Mouse (Mus musculus) forebrain, embryonic 12.5 days (tissue): Measurements from ENCODE around the gene Rplp2. TPM values are rescaled to one million over a fixed set of nuclear protein-coding genes. Genes with fewer than 3 reads are reported as not detected.
"Not testable (repeated sequence)": the region's sequence is repeated elsewhere in the genome, so short reads cannot be mapped to it uniquely, and the experiment has no call there.

Source experiments
- ATAC-seq: fragments of 200-750 bp; cut with Nextera tagmentation; 2 replicates; pipeline ENCODE4 v1.8.0; 2017; ENCODE audit warnings: moderate TSS enrichment; ENCODE audit not compliant: low FRiP score
- H3K27ac ChIP-seq: fragments of 300-500 bp; sonication (generic); 2 replicates; pipeline ENCODE4 v1.5.1; 2016; ENCODE audit warnings: mild to moderate bottlenecking
- H3K27me3 ChIP-seq: fragments of 300-500 bp; sonication (generic); 2 replicates; pipeline ENCODE4 v1.6.1; 2016; ENCODE audit warnings: mild to moderate bottlenecking
- H3K36me3 ChIP-seq: fragments of 300-500 bp; sonication (generic); replicated peaks from 2 replicates; pipeline ENCODE4 v1.6.1; 2016; ENCODE audit warnings: mild to moderate bottlenecking
- H3K4me1 ChIP-seq: fragments of 300-500 bp; sonication (generic); 2 replicates; pipeline ENCODE4 v1.6.1; 2016
- H3K4me2 ChIP-seq: fragments of 300-500 bp; sonication (generic); 2 replicates; pipeline ENCODE4 v1.6.1; 2016; ENCODE audit warnings: mild to moderate bottlenecking, moderate library complexity
- H3K4me3 ChIP-seq: fragments of 300-500 bp; sonication (generic); replicated peaks from 2 replicates; pipeline ENCODE4 v1.5.1; 2016; ENCODE audit warnings: mild to moderate bottlenecking
- H3K9ac ChIP-seq: fragments of 300-500 bp; sonication (generic); 2 replicates; pipeline ENCODE4 v1.6.1; 2016; ENCODE audit warnings: mild to moderate bottlenecking
- H3K9me3 ChIP-seq: fragments of 300-500 bp; sonication (generic); 2 replicates; pipeline ENCODE4 v1.6.1; 2016
- WGBS: fragments of 180-500 bp; shearing (Covaris S2); methylation state at CpG from one replicate; pipeline ENCODE4 v1.1.7; 2016; 5-methylcytosine and 5-hydroxymethylcytosine counted together
- polyA plus RNA-seq: library from polyadenylated mRNA; unstranded; fragments of >200 nt; fragmentation: Nextera tagmentation; extraction: Ambion mirVana; gene quantifications from 2 replicates; pipeline ENCODE4 v1.2.1, GENCODE M21; 2016

Rplp2 gene
- polyA plus RNA-seq, 1 experiment from 2014 or later, result 986 TPM

DNA sequence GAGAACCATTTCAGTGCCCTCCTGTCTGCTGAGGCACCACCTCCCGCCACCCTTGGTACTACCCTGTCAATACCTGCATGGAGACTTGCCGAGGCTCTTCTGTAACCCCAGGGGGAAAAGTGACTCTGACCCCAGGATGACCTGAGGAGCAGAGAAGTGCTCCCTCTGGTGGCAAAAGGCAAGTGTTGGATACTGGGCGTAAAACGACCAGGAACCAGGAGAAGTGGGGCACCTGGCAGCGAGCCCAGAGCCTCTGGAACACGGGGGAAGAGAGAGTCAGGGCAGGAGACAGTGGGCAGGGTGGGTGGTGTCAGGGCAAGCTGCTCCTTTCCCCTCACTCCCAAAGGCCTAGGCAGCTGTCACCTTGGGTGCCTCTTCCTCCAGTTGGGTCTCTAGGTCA is 6.6 kb upstream of the Rplp2 start:
- 30% methylated on average over 6 of the region's 6 CpGs for WGBS
- Histone ChIP-seq H3K4me2 (no peak overlapping the region), H3K4me3 (no peak overlapping the region), H3K9me3 (no peaks in the 10 kb centered on the region), H3K4me1 (peaks cover 49% of the 10 kb centered on the region), H3K27me3 (no peaks in the 10 kb centered on the region), H3K27ac (no peak overlapping the region), H3K36me3 (peaks cover 39% of the 10 kb centered on the region), H3K9ac (0 out of 2 replicates have a peak overlapping the region, but pooled peaks have one; percentile 36)
- no peak for ATAC-seq

DNA sequence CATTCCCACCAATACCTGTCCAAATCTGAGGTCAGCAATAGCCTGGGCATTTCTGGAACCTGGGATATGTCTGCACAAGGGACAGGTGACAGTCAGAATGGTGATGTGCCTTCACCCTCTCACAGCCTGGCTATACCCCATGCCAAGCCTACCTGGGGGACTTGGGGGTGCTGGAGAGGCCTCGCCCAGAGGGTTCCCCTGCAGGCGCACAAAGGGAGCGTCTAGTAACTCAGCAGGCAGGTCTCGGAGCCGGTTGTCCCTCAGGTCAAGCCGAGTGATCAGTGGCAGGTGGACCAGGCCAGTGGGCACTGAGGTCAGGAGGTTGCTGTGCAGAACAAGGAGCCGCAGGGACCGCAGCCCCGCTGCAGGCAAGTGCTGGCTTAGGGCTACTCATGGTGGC is 5.7 kb upstream of the Rplp2 start:
- Histone ChIP-seq H3K9ac (peak overlapping the region; percentile 36; the same call in 1 of the 2 replicates), H3K9me3 (no peaks in the 10 kb centered on the region), H3K36me3 (peaks cover 39% of the 10 kb centered on the region), H3K4me2 (0 out of 2 replicates have a peak overlapping the region, but pooled peaks have one; percentile 13), H3K4me1 (peaks cover 40% of the 10 kb centered on the region), H3K27me3 (no peaks in the 10 kb centered on the region), H3K27ac (no peak overlapping the region), H3K4me3 (0 out of 2 replicates have a peak overlapping the region, but pooled peaks have one; percentile 7)
- no peak for ATAC-seq
- WGBS, result 95% methylated on average over 9 of the region's 9 CpGs

DNA sequence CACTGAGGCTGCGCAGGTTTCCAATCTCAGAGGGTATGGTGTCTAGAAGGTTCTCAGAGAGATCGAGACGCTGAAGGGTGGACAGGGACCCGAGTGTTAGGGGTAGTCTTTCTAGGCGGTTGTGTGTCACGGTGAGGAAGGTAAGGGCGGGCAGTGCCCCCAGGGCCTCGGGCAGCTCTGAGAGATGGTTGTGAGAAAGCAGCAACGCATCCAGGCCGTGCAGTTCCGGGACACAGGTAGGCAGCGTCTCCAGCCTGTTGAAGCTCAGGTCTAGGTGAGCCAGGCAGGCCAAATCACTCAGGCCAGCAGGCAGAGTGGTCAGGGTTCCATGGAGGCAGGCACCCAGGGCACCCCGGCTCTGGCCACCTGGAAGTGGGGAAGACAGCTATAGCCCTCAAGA is 5.0 kb upstream of the Rplp2 start:
- Histone ChIP-seq H3K9me3 (no peaks in the 10 kb centered on the region), H3K9ac (peak overlapping the region; percentile 61), H3K36me3 (peaks cover 39% of the 10 kb centered on the region), H3K4me1 (peaks cover 38% of the 10 kb centered on the region), H3K4me3 (peak overlapping the region; percentile 44; the same call in 1 of the 2 replicates), H3K27ac (0 out of 2 replicates have a peak overlapping the region, but pooled peaks have one; percentile 59), H3K27me3 (no peaks in the 10 kb centered on the region), H3K4me2 (peak overlapping the region; percentile 76)
- 93% methylated on average over 13 of the region's 13 CpGs for WGBS
- ATAC-seq, result no peak

DNA sequence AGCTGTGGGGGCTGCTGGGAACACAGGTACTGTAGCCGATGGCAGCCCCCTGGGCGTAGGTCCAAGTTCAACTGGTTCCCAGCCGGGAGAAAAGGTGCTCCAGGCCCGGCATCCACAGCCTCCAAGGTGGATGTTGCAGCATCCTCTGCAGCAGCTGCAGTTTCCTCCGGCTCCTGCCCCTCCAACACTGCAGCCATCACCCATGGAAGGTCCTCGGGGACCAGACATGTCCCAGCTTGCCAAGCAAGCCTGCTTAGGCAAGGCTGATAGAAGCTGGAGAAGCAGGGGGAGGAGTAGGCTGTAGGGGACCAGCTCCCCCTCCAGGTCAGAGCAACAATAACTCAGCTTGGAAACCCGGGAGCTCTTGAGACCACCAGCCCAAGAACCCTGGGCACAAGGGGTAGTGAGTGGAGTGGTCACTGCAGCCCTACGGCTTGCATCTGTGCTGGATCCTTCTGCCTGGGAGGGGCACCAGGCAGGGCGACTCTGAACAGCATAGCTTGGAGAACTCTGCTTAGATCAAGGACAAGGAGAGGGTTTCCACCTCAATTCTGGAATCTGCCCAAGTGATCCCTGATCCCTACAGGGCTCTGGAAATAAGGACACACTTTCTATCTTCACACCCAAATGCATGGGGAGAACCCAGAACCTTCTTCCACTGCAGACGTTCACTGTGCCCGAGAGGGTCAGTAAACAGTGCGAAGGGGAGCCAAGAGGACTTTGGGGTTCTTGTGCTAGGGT is 3.9 kb upstream of the Rplp2 start:
- Histone ChIP-seq H3K4me3 (peak overlapping the region; percentile 44), H3K4me2 (peak overlapping the region; percentile 76), H3K9me3 (no peaks in the 10 kb centered on the region), H3K4me1 (peaks cover 39% of the 10 kb centered on the region), H3K27ac (peak overlapping the region; percentile 59), H3K9ac (peak overlapping the region; percentile 61), H3K36me3 (peaks cover 35% of the 10 kb centered on the region), H3K27me3 (no peaks in the 10 kb centered on the region)
- 31% methylated on average over 12 of the region's 12 CpGs for WGBS
- no peak for ATAC-seq

DNA sequence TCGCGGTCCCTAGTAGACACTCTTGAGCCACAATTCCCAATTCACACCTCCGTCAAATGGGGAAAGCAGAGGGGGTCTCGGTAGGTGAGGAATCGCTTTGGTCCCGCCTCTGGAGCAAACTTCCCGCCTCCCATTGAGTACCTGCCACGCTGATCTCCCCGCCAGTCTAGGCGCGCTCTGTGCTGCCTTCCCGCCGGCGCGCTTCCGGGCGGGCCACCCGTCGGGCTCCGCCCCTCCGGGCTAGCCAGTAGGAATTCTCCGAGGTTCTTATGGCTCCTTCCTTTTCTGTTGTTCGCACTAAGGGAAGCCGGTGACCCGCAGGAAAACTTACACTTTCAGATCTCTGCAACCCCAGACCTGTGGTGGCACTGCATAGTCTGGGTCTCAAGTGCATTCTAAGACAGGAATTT is 3.3 kb upstream of the Rplp2 start, which contains the start of gene Pidd1:
Gene Pidd1 (minus strand): TSS at position 198 of the 410 bp plus-strand sequence.
- Histone ChIP-seq H3K9me3 (no peaks in the 10 kb centered on the region), H3K4me1 (peaks cover 44% of the 10 kb centered on the region), H3K9ac (peak within 1 kb of the TSS; percentile 61), H3K36me3 (peaks cover 34% of the 10 kb centered on the region), H3K4me2 (peak within 1 kb of the TSS; percentile 76), H3K4me3 (peak within 1 kb of the TSS; percentile 44), H3K27me3 (no peaks in the 10 kb centered on the region), H3K27ac (peak within 1 kb of the TSS; percentile 59)
- WGBS, result under 1% methylated on average over 25 of the region's 25 CpGs
- ATAC-seq, result peak; percentile 54

DNA sequence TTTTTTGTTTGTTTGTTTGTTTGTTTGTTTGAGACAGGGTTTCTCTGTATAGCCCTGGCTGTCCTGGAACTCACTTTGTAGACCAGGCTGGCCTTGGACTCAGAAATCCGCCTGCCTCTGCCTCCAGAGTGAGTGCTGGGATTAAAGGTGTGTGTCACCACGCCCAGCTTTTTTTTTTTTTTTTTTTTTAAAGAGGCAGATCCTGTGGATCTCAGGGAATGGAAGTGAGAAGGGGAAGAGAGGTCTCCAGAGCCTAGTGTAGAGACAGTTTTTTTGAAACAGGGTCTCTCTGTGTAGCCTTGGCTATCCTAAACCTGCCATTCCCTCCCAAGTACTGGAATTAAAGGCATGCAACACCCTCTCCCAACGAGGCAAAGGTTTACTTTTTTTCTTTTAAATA is 796 bp upstream of the Rplp2 start:
- not testable (repeated sequence) for ATAC-seq

DNA sequence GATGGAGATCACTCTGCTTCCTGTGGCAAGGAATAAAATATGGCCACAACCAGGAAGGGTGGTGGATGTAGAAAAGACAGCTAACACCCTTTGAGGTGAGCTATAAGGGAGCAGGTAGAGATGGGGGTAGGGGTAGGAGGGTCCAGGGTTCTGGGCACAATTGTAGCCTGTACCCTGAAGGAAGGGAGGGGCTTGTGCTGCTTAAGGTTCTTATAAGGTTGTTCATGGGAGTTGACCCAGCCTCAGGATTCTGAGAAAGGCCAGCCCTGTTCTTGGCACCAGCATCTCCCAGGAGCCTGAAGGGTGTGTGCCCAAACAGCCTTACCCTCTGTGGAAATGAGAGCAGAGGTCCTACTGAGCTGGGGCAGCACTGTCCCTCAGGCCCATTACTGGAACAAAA is 4.8 kb downstream of the Rplp2 start:
- ATAC-seq, result no peak

More for the DNA sequence above, 796 bp upstream of the Rplp2 start:
- not testable (repeated sequence) for H3K4me3 ChIP-seq, H3K27me3 ChIP-seq, H3K9me3 ChIP-seq, H3K9ac ChIP-seq, H3K27ac ChIP-seq
- peak overlapping the region; percentile 76; the same call in 1 of the 2 replicates for H3K4me2 ChIP-seq
- 79% methylated on average over 3 of the region's 3 CpGs for WGBS
- peaks cover 48% of the 10 kb centered on the region for H3K4me1 ChIP-seq
- peaks cover 34% of the 10 kb centered on the region for H3K36me3 ChIP-seq

DNA sequence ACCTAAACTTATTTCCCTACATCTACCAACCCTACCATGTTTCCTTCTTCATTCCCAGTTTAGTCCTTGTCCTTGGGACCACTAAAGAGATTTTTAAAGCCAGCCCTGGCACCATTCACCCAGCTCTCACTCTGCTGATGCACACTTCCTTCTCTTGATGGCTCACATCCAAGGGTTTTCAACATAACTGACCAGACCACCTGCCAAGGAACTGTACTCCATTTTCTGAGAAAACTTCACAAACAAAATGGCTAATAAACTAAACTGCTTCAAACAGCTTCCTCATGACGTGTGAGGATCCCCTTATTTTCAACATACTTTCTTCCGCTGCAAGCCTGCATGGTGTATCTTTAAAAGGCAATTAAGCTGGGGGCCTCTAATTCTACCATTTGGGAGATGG is 6.5 kb downstream of the Rplp2 start:
- 83% methylated on average over 2 of the region's 2 CpGs for WGBS
- no peak for ATAC-seq
- peaks cover 6% of the 10 kb centered on the region; the same call in 1 of the 2 replicates for H3K27me3 ChIP-seq

More for the DNA sequence above, 4.8 kb downstream of the Rplp2 start:
- Histone ChIP-seq H3K27me3 (0 out of 2 replicates have a peak, but pooled peaks cover 5% of the 10 kb centered on the region), H3K9ac (no peak overlapping the region), H3K4me2 (no peak overlapping the region), H3K27ac (no peak overlapping the region), H3K4me3 (no peak overlapping the region), H3K9me3 (no peaks in the 10 kb centered on the region), H3K36me3 (peaks cover 39% of the 10 kb centered on the region), H3K4me1 (peaks cover 35% of the 10 kb centered on the region)

DNA sequence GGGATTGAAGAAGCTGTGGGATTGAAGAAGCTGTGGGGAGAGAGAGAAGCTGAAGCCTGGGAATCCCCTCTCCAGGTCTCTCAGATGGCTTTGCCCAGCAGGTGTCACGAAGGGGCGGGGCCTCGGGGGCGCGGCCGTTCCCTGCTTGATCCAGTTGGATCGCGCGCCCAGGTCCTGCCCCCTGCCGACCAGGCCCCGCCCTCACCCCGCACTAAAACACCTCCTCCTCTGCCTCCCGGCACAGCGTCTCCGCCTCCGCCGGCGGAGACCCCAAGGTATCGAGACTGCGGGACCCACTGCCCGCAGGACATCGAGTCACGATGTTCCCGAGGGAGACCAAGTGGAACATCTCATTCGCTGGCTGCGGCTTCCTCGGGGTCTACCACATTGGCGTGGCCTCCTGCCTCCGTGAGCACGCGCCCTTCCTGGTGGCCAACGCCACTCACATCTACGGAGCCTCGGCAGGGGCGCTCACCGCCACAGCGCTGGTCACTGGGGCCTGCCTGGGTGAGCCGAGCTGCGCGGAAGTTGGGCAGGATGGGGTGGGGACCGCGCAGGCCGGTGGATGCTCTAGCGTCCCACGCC is 7.9 kb downstream of the Rplp2 start, which contains the start of gene Pnpla2:
Gene Pnpla2 (plus strand): TSS at position 232 of the 585 bp plus-strand sequence.
- H3K4me2 ChIP-seq, result peak within 1 kb of the TSS; percentile 85
- peak within 1 kb of the TSS; percentile 51 for H3K4me3 ChIP-seq
- H3K36me3 ChIP-seq, result peaks cover 36% of the 10 kb centered on the region
- H3K27me3 ChIP-seq, result peaks cover 19% of the 10 kb centered on the region
- H3K9me3 ChIP-seq, result no peaks in the 10 kb centered on the region
- WGBS, result under 1% methylated on average over 45 of the region's 45 CpGs
- peak within 1 kb of the TSS; percentile 74; the same call in 1 of the 2 replicates for H3K27ac ChIP-seq
- peak; percentile 83 for ATAC-seq
- peaks cover 21% of the 10 kb centered on the region for H3K4me1 ChIP-seq
- peak within 1 kb of the TSS; percentile 73 for H3K9ac ChIP-seq

More for the DNA sequence above, 6.5 kb downstream of the Rplp2 start:
- Histone ChIP-seq H3K36me3 (peaks cover 38% of the 10 kb centered on the region), H3K9me3 (no peaks in the 10 kb centered on the region), H3K4me2 (no peak overlapping the region), H3K9ac (no peak overlapping the region), H3K27ac (no peak overlapping the region), H3K4me3 (no peak overlapping the region), H3K4me1 (peaks cover 27% of the 10 kb centered on the region)

DNA sequence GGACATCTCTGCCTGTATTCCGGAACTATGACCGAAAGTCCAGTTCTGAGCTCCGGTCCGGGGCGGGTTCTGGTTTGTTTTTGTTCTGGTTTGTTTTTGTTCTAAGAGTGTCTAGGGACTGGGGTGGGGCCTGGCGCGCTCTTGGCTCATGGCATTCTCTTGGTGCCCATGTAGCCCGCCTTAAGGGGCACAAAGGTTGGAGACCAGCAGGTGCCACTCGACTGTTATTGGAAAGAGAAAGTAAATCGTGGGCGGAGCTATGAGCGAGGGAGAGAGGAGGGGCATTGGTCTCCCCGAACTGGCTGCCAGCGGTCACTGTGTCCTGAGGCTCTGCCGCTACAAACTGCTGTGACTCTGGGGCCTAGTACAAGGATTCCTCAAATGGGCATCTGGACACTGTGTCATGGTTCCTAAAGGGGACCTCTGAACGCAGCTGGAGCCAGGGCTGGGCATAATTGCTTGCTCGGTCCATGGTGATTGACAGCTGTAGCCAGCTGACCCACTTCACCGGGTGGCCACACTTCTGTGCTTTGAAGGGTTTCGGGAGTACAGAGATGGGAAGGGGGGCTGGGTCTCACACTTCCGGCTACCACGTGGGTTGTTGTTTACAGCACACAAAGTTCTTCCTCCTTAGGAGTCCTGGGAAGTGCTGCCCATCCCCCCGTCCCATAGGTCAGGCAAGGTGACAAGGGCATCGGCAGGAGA is 8.6 kb downstream of the Rplp2 start:
- peak overlapping the region; percentile 73 for H3K9ac ChIP-seq
- H3K27me3 ChIP-seq, result peaks cover 26% of the 10 kb centered on the region
- peaks cover 29% of the 10 kb centered on the region for H3K36me3 ChIP-seq
- H3K9me3 ChIP-seq, result no peaks in the 10 kb centered on the region
- peak overlapping the region; percentile 51 for H3K4me3 ChIP-seq
- H3K4me2 ChIP-seq, result peak overlapping the region; percentile 85
- under 1% methylated on average over 23 of the region's 23 CpGs for WGBS
- H3K27ac ChIP-seq, result peak overlapping the region; percentile 74; the same call in 1 of the 2 replicates
- peak; percentile 40 for ATAC-seq
- H3K4me1 ChIP-seq, result peaks cover 21% of the 10 kb centered on the region

DNA sequence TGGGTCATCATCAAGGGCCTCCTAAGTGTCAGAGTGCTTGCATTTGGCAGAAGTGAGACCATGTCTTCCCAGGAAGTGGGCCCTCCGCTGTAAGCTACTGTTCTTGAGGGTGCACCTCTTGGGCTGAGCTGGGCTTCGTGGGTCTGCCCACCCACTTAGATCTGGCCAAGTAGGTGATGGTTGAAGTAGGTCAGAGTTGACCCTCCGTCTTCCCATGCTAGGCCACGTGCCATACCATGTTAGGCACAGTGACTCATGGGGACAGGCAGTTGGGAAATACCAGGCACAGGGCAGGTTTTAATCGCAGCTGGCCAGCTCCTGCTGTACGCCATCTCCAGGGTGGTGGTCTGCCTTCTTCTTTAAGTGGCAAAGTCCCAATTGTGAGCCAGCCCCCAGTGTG is 9.6 kb downstream of the Rplp2 start:
- WGBS, result 90% methylated on average over 6 of the region's 6 CpGs
- ATAC-seq, result no peak
- Histone ChIP-seq H3K4me3 (no peak overlapping the region), H3K4me2 (peak overlapping the region; percentile 85), H3K4me1 (peaks cover 26% of the 10 kb centered on the region), H3K9ac (no peak overlapping the region), H3K9me3 (no peaks in the 10 kb centered on the region), H3K27me3 (peaks cover 36% of the 10 kb centered on the region), H3K27ac (no peak overlapping the region), H3K36me3 (peaks cover 19% of the 10 kb centered on the region)

DNA sequence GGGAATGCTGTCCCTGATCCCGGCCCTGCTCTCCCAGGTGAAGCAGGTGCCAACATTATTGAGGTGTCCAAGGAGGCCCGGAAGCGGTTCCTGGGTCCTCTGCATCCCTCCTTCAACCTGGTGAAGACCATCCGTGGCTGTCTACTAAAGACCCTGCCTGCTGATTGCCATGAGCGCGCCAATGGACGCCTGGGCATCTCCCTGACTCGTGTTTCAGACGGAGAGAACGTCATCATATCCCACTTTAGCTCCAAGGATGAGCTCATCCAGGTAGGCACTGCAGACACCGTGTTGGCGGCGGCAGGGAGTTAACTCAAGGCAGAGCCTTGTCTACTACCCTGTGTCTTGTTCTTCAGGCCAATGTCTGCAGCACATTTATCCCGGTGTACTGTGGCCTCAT is 10.1 kb downstream of the Rplp2 start:
- no peak overlapping the region for H3K4me3 ChIP-seq
- peaks cover 14% of the 10 kb centered on the region for H3K36me3 ChIP-seq
- ATAC-seq, result no peak
- no peak overlapping the region; the same call in 1 of the 2 replicates for H3K4me2 ChIP-seq
- no peaks in the 10 kb centered on the region for H3K9me3 ChIP-seq
- H3K27me3 ChIP-seq, result peaks cover 41% of the 10 kb centered on the region
- WGBS, result 94% methylated on average over 14 of the region's 14 CpGs
- H3K4me1 ChIP-seq, result peaks cover 31% of the 10 kb centered on the region
- H3K9ac ChIP-seq, result no peak overlapping the region
- no peak overlapping the region for H3K27ac ChIP-seq
